Mouse (Mus musculus): ENCODE measurements around the gene Rfc1. TPM values are rescaled to one million over a fixed set of nuclear protein-coding genes. Genes with fewer than 3 reads are reported as not detected.

Gene Rfc1
- polyA plus RNA-seq (2012; rRNA removed) = 17.5 and 20.2 TPM in 2 replicates

DNA sequence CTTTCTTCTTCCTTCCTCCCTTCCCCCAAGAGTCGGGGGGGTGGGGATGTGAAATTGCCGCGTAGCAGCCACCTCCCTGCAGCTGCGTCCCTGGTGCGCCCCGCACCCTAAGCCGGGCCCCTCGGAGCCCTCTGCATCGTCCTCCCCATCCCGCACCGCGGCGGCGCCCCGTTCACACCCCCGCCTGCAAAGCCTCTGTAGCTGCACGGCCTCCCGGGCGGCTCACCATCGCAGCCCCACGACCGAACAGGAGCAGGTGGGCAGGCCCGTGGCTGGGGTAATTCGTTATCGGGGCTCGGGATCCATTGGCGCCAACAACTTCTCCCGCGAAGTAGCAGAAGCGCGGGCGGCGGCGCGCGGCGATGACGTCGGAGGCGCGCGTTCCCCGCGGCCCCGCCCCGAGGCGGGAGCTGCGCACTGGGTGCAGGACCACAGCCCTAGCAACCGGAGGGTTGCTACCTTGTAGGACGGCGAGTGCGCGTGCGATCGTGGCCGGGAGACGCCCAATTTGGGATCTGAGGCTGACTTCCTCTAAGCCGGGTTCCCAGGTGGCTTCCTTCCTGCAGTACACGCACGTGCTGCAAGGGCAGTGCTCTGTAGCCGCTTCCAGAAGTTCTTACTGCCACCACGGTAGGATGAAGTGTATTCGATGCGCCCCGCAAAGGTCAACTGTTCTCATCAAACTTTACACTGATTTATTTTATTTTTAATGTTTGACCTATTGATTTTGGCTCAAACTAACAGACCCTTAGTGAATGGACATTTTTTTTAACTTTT, at the start of gene Rfc1:
Gene Rfc1 (minus strand): TSS at position 373 of the 777 bp plus-strand sequence.

DNA sequence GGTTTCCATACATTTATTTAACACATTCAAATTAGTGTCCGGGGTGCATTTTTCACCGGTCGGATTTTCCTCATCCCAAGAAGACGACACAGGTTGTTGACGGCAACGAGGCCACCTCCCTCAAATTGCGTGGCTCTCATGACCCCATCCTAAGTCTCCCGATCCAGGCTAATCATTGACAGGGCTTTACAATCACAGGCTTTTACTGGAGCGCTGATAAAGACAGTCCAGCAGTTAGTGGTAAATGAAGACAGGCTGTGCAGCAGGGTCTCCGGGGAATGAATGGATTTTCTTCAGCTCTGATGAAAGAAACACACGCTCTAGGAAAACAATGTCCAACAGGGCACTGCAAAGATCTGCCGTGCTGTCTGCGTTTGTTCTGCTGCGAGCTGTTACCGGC, 12.7 kb upstream of the Rfc1 start, which contains the start of gene Klb:
Gene Klb (plus strand): TSS at position 147 of the 400 bp plus-strand sequence.

Other genes with a start within 250 kb of the Rfc1 start
- 0.27 and 0.36 TPM in 2 replicates for gene Tmem156, start 243.5 kb downstream of the Rfc1 start, polyA plus RNA-seq (2012; rRNA removed)
- gene Klhl5, start 228.1 kb downstream of the Rfc1 start, polyA plus RNA-seq (2012; rRNA removed) = 62.6 and 67.3 TPM in 2 replicates
- 14.2 and 16.3 TPM in 2 replicates for gene Wdr19, start 136.0 kb downstream of the Rfc1 start, polyA plus RNA-seq (2012; rRNA removed)
- 0.16 and 0.17 TPM in 2 replicates for gene Klb, start 12.6 kb upstream of the Rfc1 start, polyA plus RNA-seq (2012; rRNA removed)
- 804 and 809 TPM in 2 replicates for gene Rpl9, start 55.8 kb upstream of the Rfc1 start, polyA plus RNA-seq (2012; rRNA removed)
- 37.5 and 40.7 TPM in 2 replicates for gene Lias, start 55.8 kb upstream of the Rfc1 start, polyA plus RNA-seq (2012; rRNA removed)
- gene Ugdh, start 100.3 kb upstream of the Rfc1 start, polyA plus RNA-seq (2012; rRNA removed) = 42.1 and 45.5 TPM in 2 replicates
- gene Gm43552, start 157.2 kb upstream of the Rfc1 start, polyA plus RNA-seq (2012; rRNA removed) = 0.52 and 0.91 TPM in 2 replicates
- 117 and 130 TPM in 2 replicates for gene Smim14, start 201.5 kb upstream of the Rfc1 start, polyA plus RNA-seq (2012; rRNA removed)
- 118 and 131 TPM in 2 replicates for gene Ube2k, start 201.6 kb upstream of the Rfc1 start, polyA plus RNA-seq (2012; rRNA removed)